Mouse (Mus musculus) right cerebral cortex, adult 18-20 months (tissue): ENCODE data around the gene Sh3gl1.
"Not testable (repeated sequence)": the region's sequence is repeated elsewhere in the genome, so short reads cannot be mapped to it uniquely, and the experiment has no call there.

Experiments
- DNase-seq: peaks from one replicate; pipeline ENCODE4 v3.0.0; 2022; ENCODE audit warnings: mixed read lengths

The Sh3gl1 gene

DNA sequence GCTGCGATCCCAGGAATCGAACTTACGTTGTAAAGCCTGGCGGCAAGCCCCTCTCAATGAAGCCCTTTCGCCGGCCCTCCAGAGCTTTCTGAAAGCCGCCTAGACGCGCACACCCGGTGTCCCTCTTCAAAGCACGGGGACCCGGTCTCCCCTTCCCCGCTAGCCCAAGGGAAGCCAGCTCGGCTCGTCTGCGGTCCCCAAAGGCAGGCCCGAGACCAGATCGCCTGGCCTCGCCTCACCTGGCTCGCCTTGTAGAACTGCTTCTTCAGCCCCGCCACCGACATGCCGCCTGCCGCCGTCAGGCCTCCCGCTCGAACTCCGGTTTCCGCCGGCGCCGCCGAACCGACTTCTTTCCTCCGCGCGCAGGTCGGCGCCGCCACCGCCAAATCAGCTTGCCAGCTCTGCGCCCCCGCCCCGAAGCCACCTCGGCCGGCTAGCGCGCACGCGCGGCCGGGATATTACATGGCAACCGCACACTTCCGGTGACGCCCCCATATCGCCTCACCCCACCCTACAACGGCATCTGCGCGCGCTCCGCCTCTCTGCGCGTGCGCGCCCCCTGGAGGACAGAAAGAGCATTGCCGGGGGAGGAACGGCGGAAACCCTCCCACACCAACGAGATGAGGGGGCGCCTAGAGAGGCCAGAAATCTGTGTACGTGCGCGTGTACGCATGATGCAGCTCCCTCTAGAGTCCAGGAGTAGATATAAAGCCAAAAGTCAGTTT is at the start of gene Sh3gl1:
Gene Sh3gl1, minus strand, starts transcription at position 460 of the 725 bp plus-strand sequence.
- peak; percentile 99 for DNase-seq

DNA sequence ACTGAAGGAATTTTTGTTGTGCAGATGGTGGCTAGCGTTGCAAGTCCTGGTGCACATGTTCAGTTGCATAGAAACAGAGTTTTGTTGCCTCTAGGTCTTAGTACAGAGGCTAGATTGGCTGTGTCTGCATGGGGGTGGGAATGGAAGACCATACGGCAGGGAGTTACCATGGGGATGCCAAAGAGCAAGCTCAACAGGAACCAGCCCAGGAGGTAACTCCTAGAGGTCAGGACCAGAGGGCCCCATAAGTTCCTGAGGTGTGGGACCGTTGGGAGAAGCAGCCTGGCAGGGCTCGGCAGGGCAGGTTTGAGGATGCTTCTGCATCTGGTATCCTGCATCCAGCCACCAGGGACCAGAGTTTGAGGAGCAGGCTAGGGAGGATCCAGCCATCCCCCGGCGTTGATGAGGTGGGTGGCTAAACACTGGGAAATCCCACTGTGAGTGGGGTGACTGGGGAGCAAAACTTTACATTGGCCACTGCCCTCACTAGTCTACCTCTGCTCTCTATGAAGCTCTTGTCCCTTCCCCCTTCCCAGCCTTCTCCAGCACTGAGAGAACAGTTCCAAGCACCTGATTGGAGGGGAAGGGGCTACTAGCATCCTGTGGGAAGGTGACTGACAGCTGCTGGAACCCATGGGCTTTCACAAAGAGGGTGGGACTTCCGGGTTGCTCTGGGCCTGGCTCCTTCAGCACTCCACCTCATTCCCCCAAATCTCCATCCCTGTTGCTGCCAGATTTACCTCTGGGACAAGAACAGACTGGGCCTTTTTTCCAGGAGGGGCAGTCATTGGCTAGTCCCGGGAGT is 44.5 kb upstream of the Sh3gl1 start:
- peak; percentile 67 for DNase-seq

DNA sequence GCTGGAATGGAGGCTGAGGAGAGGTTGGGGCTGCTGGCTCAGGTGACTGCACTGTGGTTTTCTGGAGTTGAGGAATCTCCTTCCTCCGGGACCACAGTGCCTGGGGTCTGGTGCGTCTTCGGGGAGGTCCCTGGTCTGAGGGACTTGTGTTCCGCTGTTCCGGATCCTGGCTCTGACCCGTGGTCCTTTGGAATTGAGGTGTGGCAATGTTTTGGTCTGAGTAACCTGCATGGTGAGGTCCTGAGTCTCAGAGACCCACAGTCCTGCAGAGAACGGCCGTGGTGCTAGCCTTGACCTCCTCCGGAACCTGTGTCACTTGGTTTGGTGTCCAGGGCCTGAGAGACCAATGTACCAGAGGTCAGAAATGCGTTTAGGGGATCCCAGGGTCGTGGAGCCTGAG is 43.5 kb upstream of the Sh3gl1 start:
- DNase-seq = no peak

DNA sequence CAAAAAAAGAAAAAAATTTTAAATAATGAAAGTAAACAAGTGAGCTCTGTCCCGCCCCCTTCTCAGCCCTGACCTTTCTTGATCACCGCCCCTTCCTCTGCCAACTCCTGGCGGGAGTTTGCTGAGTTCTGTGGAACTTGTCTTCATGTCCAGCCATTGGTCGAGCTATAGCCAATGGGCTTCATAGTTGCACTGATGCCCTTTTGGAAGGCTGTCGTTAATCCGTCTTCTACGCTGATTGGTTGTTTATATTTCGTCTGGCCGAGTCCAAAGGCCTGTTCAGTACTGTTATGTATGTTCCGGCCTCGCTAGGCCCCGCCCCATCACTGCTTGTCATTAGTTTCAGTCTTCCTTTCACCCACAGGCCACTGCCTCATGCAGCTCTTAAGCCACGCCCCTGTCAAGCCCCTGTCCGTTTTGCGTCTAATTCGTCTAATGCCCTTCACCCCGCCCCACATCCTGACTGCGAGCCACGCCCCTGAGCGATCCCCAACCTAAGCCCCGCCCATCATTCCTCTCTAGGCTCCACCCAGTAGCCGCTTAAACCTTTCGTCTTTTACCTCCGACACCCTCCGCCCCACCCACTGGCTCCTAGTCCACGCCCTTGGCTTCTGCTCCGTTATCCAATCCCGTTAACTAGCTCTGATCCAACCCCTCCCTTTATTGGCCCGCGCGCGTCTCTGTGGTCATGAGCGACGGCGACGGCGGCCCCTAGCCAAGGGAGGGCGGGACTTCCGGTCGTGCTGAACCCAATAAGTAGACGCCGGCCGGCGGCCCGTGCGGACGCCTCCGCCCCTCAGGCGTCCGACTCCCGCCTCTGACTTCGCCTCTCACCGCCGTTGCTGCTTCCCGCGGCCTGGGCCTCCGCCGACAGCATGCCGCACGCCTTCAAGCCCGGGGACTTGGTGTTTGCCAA is 42.7 kb upstream of the Sh3gl1 start, which contains the start of gene Hdgfl2:
Gene Hdgfl2, plus strand, starts transcription at position 755 of the 916 bp plus-strand sequence.
- peak; percentile 100 for DNase-seq

DNA sequence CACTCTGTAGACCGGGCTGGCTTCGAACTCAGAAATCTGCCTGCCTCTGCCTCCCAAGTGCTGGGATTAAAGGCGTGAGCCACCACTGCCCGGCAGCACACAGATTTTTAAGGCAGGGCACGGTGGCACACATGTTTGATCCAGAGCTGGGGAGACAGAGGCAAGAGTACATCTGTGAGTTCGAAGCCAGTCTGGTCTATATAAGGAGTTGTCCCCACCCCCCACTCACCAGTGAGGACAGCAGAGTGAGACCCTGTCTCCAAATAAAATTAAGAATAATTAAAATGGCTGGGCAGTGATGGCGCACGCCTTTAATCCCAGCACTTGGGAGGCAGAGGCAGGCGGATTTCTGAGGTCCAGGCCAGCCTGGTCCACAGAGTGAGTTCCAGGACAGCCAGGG is 41.9 kb upstream of the Sh3gl1 start:
- DNase-seq = not testable (repeated sequence)

DNA sequence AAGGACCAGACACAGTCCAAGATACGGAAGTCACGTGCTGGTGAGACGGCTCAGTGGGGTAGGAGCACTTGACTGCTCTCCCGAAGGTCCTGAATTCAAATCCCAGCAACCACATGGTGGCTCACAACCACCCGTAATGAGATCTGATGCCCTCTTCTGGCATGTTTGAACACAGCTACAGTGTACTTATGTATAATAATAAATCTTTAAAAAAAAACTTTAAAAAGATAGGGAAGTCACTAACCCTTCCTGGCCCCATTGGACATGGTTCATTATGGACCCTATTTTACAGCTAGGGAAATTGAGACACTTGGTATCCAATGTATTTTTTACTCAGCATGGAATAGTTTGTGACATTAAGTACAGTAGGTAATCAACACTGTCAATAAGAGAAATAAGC is 41.1 kb upstream of the Sh3gl1 start:
- no peak for DNase-seq

DNA sequence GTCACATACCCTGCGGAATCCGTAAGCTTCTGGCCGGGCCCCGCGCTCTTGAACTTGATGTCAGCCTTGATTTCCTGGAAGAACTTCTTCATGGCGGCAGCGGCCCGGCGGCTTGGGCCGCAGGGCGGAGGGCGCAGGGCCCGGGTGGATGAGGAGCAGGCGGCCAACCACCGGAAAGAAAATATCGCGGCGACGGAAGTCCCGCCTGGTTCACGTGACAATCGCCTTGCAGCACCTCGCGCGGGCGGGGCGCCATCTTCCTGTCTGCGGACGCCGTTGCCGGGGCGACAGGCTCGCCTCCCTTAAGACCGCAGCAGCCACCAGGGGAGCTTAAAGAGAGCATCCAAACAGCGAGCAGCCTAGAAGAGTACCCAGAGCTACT is 38.4 kb upstream of the Sh3gl1 start, which contains the start of gene Ubxn6:
Gene Ubxn6, minus strand, starts transcription at position 202 of the 382 bp plus-strand sequence.
- peak; percentile 99 for DNase-seq

DNA sequence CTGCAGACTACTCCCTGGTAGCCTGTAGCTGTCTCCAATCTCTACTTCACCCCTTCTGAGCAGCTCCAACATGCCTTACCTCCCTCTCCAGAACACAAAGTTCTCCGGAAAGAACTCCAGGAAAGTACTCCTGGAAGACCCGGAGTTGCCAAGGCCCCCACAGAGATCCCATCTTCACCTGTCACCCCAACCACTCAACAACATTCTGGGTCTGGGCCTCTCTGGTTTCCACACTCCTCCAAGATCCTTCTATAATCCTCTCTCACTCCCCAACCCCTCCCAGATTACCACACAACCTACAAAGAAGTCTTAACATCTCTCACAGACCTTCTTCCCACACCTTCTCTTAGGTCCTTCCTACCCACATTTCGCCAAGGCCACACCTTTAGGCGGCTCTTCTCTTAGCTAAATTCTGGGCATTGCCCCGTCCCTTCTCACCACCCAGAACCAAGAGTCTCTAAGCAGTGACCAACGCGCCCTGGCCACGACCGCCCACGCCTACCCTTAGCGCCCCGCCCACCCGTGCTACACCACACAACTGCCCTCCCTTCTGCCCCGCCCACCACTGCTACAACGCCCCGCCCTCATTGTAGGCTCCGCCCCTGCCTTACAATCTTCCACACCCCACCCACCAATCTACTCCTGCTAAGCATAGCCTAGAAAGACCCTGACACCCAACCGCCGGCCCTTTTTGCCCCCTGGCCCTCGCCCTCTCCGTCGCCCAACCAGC is 37.8 kb upstream of the Sh3gl1 start:
- peak; percentile 74 for DNase-seq

DNA sequence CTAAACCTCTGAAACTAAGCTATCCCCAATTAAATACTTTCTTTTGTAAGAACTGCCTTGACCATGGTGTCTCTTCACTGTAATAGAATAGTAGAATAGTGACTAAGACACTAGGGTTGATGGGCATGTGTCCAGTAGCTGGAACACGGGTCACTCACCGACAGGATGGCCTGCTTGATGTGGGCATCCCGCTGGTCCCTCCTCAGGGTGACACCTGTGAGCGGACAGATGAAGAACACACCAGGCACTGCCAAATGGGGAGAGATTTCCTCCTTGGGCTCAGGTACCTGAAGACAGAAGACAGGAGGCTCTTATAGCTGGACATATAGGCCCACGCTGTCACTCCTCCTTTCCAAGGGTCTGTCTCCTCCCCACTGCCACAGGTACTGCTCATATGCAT is 35.8 kb upstream of the Sh3gl1 start:
- DNase-seq = no peak

DNA sequence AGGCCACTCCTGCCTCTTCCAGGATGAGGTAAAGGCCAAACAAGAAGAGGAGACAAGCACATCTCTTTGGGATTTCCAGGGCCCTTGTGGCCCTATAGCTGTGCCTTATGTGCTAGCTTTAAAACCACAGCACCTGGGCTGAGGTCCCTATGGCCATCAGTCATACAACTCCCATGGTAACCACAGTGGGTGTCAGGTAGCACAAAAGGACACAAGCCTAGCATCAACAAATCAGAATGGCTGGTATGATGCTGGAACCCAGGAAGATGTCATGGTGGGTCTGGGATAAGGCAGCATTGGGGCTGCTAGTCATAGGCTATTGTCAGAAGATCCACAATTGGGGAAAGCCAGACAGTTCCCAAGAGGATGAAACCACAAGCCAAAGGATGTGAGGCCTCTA is 34.7 kb upstream of the Sh3gl1 start:
- DNase-seq = no peak

DNA sequence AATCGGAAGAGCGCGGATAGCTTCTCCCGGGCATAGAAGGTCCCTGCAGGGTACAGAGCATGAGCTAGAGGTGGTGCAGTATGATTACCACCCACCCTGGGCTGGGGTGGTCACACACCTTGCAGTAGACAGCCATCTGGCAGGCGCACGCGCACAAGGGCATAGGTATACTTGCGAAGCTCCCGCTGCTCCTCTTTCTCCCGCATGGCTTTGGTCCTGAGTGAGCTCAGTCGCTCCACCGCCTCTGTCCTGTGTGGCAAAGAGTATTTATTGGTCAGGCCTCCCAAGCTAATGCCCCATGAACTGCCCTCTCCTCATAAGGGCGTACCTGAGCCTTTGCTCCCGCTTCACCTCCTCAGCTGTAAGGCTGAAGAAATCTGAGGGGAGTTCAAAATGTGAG is 32.6 kb upstream of the Sh3gl1 start:
- DNase-seq = no peak

DNA sequence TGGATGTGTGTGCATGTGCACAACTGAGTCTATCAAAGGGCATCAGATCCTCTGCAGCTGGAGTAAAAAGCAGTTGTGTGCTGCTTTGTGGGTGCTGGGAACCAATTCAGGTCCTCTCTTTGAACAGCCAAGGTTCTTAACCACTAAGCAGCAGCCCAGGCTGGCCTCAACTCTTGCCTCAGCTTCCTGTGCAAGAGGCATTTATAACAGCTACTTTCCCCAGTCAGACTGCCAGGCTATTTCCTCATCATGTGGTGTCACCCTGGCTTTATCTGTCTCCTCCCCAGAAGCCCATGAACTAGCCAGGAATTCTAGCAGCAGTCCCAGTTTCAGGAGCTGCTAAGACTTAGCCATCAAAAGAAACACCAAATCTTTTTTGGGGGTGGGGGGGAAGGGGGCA is 30.0 kb upstream of the Sh3gl1 start:
- DNase-seq = no peak

DNA sequence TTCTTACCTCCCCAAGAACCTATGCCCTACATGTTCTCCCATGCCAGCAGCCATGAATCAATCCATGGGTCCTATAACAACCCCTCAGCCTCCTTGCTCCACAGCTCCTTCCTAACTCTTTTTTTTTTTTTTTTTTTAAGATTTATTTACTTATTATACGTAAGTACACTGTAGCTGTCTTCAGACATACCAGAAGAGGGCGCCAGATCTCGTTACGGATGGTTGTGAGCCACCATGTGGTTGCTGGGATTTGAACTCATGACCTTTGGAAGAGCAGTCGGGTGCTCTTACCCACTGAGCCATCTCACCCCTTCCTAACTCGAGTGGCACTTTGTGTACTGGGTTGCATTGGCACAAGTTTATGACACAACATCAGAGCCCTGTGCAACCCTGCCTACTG is 29.3 kb upstream of the Sh3gl1 start:
- DNase-seq = not testable (repeated sequence)

DNA sequence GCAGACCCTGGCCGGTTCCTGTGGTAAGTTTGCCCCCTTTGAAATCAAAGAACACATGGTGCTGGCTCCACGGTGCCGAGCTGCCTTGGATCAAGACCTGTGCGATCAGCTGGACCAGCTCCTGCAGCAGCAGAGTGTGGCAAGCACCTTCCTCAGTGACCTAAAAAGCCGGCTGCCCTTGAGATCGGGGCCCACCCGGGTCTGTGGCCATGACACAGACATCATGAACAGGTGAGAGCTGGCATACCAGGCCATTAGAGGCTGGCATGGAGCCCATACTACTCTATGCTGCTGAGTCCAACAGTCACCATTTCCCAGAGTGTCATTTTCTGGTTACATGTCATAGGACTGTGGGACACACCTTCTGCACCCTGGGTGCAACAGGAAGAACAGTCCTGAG is 25.6 kb upstream of the Sh3gl1 start:
- no peak for DNase-seq

DNA sequence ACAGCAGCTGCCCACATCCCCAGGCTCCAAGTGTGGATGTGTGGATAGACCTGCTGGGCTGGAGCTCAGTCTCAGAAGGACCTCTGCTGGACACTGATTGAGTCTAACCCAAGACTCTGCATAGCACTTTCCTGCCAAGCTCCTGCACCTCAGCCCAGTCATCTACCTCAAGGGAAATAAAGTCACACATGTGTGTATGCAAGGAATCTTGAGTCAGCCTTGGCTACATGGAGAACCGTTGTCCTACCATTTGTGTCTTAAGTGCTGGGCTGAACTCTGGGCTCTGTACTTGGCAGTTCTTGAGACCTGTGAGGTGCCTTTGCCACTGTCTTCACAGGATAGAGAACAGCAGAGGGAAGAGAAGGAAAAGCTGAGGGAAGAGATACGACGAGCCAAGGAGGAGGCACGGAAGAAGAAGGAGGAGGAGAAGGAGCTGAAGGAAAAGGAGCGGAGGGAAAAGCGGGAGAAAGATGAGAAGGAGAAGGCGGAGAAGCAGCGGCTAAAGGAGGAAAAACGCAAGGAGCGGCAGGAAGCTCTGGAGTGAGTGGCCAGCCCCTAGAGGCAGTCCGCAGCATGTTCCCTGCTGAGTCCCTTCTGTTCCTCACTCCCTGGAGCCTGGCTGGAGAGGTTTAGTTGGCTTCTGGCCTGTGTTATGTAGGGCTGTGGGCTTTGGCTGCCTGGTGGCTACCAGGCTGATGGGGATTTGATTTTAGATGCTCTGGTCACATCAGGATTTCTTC is 21.1 kb upstream of the Sh3gl1 start:
- DNase-seq = no peak

DNA sequence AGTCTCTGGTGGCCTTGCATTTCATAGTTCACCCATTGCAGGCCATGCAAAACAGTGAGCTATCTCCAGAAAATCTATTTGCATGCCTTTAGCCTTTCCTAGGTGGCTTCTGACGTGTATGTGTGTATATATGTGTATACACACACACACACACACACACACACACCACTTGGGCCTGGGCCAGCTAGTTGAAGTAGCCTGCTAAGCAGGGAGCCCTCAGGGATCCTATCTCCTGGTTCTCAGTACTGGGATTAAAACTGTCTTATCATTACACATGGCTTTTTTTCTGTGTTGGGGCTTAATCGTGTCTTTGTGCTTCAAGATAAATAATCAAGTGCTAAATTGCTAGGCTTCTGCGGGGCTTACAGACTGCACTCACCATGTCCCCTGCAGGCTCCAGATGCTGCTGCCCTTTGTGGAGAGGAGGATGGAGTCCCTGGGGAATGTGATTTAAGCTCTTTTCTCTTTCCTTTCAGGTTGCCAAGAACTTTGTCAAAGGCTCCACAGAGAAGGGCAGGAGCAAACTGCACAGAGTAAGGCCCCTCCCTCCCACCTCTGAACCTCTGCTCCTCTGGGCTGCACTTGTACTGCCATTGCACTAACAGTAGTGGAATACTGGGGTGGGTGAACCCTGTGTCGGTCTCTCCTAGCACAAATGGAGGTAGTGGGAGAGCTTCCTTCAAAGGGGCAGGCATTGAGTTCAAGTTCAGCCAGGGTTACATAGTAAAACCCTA is 19.7 kb upstream of the Sh3gl1 start:
- no peak for DNase-seq

DNA sequence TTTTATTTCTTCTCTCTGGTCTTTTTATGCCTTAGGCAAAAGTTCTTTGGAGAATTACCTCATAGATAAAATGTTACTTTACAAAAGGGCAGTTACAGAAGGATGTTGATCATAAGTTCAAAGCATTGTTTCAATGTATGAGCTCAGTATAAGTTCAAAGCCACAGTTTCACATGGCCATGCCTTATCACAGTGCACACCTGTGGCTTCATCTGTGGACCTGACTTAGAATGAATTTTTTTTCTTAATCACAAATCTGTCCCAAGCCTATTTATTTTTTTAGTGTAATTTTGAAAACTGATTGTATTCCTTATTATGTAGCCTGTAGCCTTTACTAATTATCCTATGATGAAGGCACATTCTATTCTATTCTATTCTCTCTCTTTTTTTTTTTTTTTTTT is 18.5 kb upstream of the Sh3gl1 start:
- DNase-seq = no peak

DNA sequence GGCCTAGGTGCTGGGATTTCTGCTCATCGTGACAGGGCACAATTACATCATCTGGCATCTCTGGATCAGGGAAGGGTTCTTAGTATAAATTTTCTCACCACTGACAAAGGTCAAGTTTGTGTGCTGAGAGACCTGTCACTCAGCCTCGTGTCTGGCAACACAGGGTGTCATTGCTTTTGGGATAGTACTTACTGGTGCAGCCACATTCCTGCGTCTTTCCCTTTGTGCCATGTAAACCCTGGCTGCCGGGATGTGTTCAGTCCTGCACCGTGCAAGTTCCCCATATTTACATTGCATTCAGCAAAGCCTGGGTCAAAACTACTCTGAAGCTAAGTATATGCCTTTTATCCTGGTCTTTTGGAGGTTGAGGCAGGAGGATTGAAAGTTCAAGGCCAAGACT is 14.9 kb upstream of the Sh3gl1 start:
- DNase-seq = no peak

DNA sequence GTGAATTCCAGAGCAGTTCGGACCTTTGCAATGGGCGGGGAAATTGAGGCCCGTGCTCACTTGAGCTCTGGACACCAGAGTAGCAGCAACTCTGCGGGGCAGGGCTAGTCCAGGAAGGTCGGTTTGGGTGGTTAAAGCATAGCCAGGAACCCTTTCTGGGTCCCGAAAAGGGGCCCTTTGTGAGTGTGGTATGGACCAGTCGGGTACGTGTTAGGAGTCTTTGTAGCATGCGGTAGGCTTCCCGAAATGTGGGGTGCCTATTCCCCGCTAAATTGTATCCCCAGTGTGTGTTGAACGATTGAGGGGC is 4.4 kb upstream of the Sh3gl1 start:
- no peak for DNase-seq

DNA sequence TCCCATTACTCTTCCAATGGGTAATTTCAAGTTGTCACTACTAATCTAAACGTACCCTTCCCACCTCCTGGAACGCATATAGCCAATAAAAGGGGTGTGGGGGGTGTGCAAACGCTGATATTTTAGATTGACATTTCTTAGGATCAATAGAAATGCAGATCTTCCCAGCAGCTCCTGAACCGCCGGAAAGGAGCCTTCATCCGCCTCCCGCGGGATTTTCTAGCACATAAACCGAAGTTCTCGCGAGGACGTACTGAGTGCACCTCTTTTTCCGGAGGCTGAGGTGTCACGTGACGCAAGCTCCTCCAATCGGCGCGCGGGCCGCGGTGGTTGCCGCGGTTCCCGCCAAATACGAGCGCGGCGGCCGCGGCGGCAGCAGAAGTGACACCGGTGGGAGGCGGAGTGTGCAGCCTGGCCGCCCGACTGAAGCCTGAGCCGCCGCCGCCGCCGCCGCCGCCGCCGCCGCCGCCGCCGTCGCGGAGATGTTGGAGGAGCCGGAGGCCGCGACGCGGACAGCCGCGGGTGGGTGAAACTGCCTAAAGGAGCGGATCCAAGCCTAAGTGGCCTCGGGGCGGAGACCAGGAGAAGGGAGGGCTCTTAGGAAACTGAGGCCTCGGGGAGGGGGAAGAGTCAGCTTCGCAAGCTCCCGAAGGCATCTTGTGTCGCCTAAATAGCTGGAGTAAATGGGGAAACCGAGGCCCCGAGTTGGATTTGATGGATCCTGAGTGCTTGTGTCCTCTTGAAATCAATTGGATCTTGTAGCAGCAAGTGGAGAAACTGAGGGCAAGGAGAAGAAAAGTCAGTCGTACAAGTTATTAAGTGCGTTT is 3.8 kb upstream of the Sh3gl1 start, which contains the start of gene Chaf1a:
Gene Chaf1a, plus strand, starts transcription at position 410 of the 827 bp plus-strand sequence.
- DNase-seq = peak; percentile 99
